Mouse (Mus musculus) E14TG2a.4 (cell line): ENCODE data around the gene Pfkfb4.

Experiments used
- H3K27me3 ChIP-seq: 2 replicates; pipeline ENCODE4 v1.6.1; 2014; ENCODE audit warnings: low read length, control low read depth; ENCODE audit not compliant: insufficient read depth
- H3K36me3 ChIP-seq: 2 replicates; pipeline ENCODE4 v1.6.1; 2014; ENCODE audit warnings: low read length, control low read depth; ENCODE audit not compliant: insufficient read depth
- H3K4me1 ChIP-seq: replicated peaks from 2 replicates; pipeline ENCODE4 v1.6.1; 2014; ENCODE audit warnings: low read depth, low read length, control low read depth
- H3K4me3 ChIP-seq: replicated peaks from 2 replicates; pipeline ENCODE4 v1.5.1; 2014; ENCODE audit warnings: mild to moderate bottlenecking, low read length
- H3K9me3 ChIP-seq: 2 replicates; pipeline ENCODE4 v1.6.1; 2014; ENCODE audit warnings: low read length, control low read depth
- CTCF ChIP-seq: conservative IDR thresholded peaks from 2 replicates; pipeline ENCODE4 v1.5.1; 2014; ENCODE audit warnings: low read length
- NANOG ChIP-seq: IDR thresholded peaks from 2 replicates; pipeline ENCODE4 v1.6.1; 2014; ENCODE audit warnings: borderline replicate concordance, low read length, mixed read lengths
- POU5F1 ChIP-seq: IDR thresholded peaks from 2 replicates; pipeline ENCODE4 v1.6.1; 2014; ENCODE audit warnings: low read length, borderline replicate concordance

Gene Pfkfb4

GRCm38 (mm10) chr9:109055271-109056030 lies 63.9 kb downstream of the Pfkfb4 start:
- Histone ChIP-seq H3K4me1 (peaks cover 96% of the 10 kb centered on the region), H3K27me3 (no peaks in the 10 kb centered on the region), H3K9me3 (no peaks in the 10 kb centered on the region), H3K36me3 (peaks cover 34% of the 10 kb centered on the region), H3K4me3 (peak overlapping the region; percentile 41)
- TF ChIP-seq NANOG, result no peak
- TF ChIP-seq CTCF, result no peak
- no peak for TF ChIP-seq POU5F1

GRCm38 (mm10) chr9:109056081-109056690 lies 64.6 kb downstream of the Pfkfb4 start:
- 0 out of 2 replicates have a peak overlapping the region, but pooled peaks have one; percentile 1 for H3K4me3 ChIP-seq
- H3K4me1 ChIP-seq, result peaks cover 94% of the 10 kb centered on the region
- H3K36me3 ChIP-seq, result peaks cover 42% of the 10 kb centered on the region
- no peaks in the 10 kb centered on the region for H3K9me3 ChIP-seq
- no peaks in the 10 kb centered on the region for H3K27me3 ChIP-seq
- no peak for TF ChIP-seq CTCF
- TF ChIP-seq NANOG, result no peak
- TF ChIP-seq POU5F1, result no peak

GRCm38 (mm10) chr9:109056916-109057315 lies 65.3 kb downstream of the Pfkfb4 start:
- Histone ChIP-seq H3K4me1 (peaks cover 91% of the 10 kb centered on the region), H3K4me3 (no peak overlapping the region), H3K9me3 (no peaks in the 10 kb centered on the region), H3K36me3 (peaks cover 46% of the 10 kb centered on the region), H3K27me3 (no peaks in the 10 kb centered on the region)
- no peak for TF ChIP-seq CTCF
- no peak for TF ChIP-seq POU5F1
- TF ChIP-seq NANOG, result no peak

- H3K27me3 ChIP-seq, result no peaks in the 10 kb centered on the region
- peaks cover 52% of the 10 kb centered on the region for H3K36me3 ChIP-seq
- H3K9me3 ChIP-seq, result no peaks in the 10 kb centered on the region
- peaks cover 85% of the 10 kb centered on the region for H3K4me1 ChIP-seq
- TF ChIP-seq POU5F1 (no peak), CTCF (no peak), NANOG (no peak)
- no peak overlapping the region for H3K4me3 ChIP-seq
Observed at GRCm38 (mm10) chr9:109057543-109057942, 66.0 kb downstream of the Pfkfb4 start.

GRCm38 (mm10) chr9:109058006-109058765 lies 66.6 kb downstream of the Pfkfb4 start:
- Histone ChIP-seq H3K4me1 (peaks cover 78% of the 10 kb centered on the region), H3K9me3 (no peaks in the 10 kb centered on the region), H3K36me3 (peaks cover 59% of the 10 kb centered on the region), H3K27me3 (no peaks in the 10 kb centered on the region), H3K4me3 (peak overlapping the region; percentile 67)
- TF ChIP-seq NANOG, result no peak
- TF ChIP-seq POU5F1, result no peak
- no peak for TF ChIP-seq CTCF

- Histone ChIP-seq H3K9me3 (no peaks in the 10 kb centered on the region), H3K4me3 (peak within 1 kb of the TSS; percentile 67), H3K4me1 (peaks cover 67% of the 10 kb centered on the region), H3K27me3 (no peaks in the 10 kb centered on the region), H3K36me3 (peaks cover 70% of the 10 kb centered on the region)
- TF ChIP-seq NANOG, result no peak
- TF ChIP-seq CTCF, result peak; percentile 78
Observed at GRCm38 (mm10) chr9:109059136-109059903, 67.7 kb downstream of the Pfkfb4 start, which contains the start of gene Trex1. TSS of gene Trex1 (minus strand) at chr9:109059734.

GRCm38 (mm10) chr9:109060184-109060897 lies 68.8 kb downstream of the Pfkfb4 start:
- Histone ChIP-seq H3K27me3 (no peaks in the 10 kb centered on the region), H3K9me3 (no peaks in the 10 kb centered on the region), H3K4me1 (peaks cover 57% of the 10 kb centered on the region), H3K4me3 (peak overlapping the region; percentile 67), H3K36me3 (peaks cover 79% of the 10 kb centered on the region)
- TF ChIP-seq POU5F1, result no peak
- no peak for TF ChIP-seq CTCF
- no peak for TF ChIP-seq NANOG
